ENCODE assay signal across 9 mouse cellular contexts in the genomic region with DNA sequence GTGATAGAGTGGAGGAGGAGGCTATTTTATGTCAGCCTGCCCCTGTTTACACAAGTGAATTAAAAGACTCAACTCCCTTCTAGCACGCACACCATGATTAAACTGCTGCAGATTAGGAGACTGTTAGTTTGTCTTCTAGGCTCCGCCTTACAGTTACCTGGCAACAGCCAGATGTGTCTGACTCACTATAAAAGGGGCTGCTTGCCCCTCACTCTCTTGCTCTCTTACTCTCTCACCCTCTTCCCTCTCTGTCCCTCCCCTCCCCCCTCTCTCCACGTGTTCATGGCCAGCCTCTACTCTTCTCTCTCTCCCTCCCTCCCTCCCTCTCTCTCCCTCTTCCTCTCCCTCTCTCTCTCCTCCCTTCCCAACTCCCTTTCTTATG.
DNase-seq lines count a peak whose midpoint lies in the region; ATAC-seq and TF ChIP-seq lines count a peak whose summit lies in the region.
"Had no signal": no experiment of that assay in that cellular context is flagged by ENCODE, and none has a peak within 500 bp of the region (broad histone marks: within the 10 kb centered on the region; RNA-seq: fewer than 3 reads in every experiment).

No protein-coding gene starts in this region.

- H3K4me3 ChIP-seq in kidney, embryonic 15.5 days (replicated peaks): no peak overlapping the region
- H3K4me3 ChIP-seq in kidney, adult 2 months (ENCODE audit: insufficient read depth, low read depth, low read length): no peak overlapping the region
- H3K4me3 ChIP-seq in embryonic facial prominence, embryonic 14.5 days (ENCODE audit: low read depth, low read length): no peak overlapping the region
- no peak overlapping the region for H3K4me3 ChIP-seq in hindbrain, postnatal 0 days (ENCODE audit: low read length)
- H3K4me3 ChIP-seq in neural tube, embryonic 14.5 days (ENCODE audit: low read depth, low read length): no peak overlapping the region
- H3K4me3 ChIP-seq in liver, embryonic 12.5 days: no peak overlapping the region

- H3K27me3 ChIP-seq in kidney, embryonic 15.5 days: peaks cover 11% of the 10 kb centered on the region
- no peaks in the 10 kb centered on the region; the same call in 1 of the 2 replicates for H3K27me3 ChIP-seq in kidney, adult 2 months (replicated peaks; ENCODE audit: control insufficient read depth, insufficient read depth, low read length)
- no peaks in the 10 kb centered on the region for H3K27me3 ChIP-seq in embryonic facial prominence, embryonic 14.5 days (replicated peaks; ENCODE audit: control insufficient read depth, insufficient read depth, low read length)
- no peaks in the 10 kb centered on the region for H3K27me3 ChIP-seq in hindbrain, postnatal 0 days (ENCODE audit: insufficient read depth, low read length)
- no peaks in the 10 kb centered on the region for H3K27me3 ChIP-seq in neural tube, embryonic 14.5 days (ENCODE audit: control insufficient read depth, insufficient read depth, low read length)
- peaks cover 23% of the 10 kb centered on the region; the same call in 1 of the 2 replicates for H3K27me3 ChIP-seq in liver, embryonic 12.5 days (replicated peaks)

- 23% methylated on average over 3 of the region's 3 CpGs for WGBS in kidney, embryonic 15.5 days
- WGBS in kidney, adult 2 months: 49% methylated on average over 3 of the region's 3 CpGs
- WGBS in embryonic facial prominence, embryonic 14.5 days: 23% methylated on average over 3 of the region's 3 CpGs
- 19% methylated on average over 3 of the region's 3 CpGs for WGBS in hindbrain, postnatal 0 days
- WGBS in neural tube, embryonic 14.5 days: 17% methylated on average over 3 of the region's 3 CpGs
- WGBS in liver, embryonic 12.5 days (ENCODE audit: insufficient replicate concordance): 33% methylated on average over 3 of the region's 3 CpGs

- no peak for DNase-seq in kidney, adult 2 months
- peak; percentile 26 for DNase-seq in embryonic facial prominence, embryonic 14.5 days (ENCODE audit: low spot score)
- peak; percentile 39 for DNase-seq in hindbrain, postnatal 0 days (ENCODE audit: low spot score)
- no peak for DNase-seq in right cerebral cortex, adult 18-20 months
- DNase-seq in right cerebral cortex, postnatal 25 days: no peak

- no peaks in the 10 kb centered on the region for H3K9me3 ChIP-seq in kidney, embryonic 15.5 days (replicated peaks)
- no peaks in the 10 kb centered on the region for H3K9me3 ChIP-seq in embryonic facial prominence, embryonic 14.5 days (ENCODE audit: control insufficient read depth, low read length)
- no peaks in the 10 kb centered on the region for H3K9me3 ChIP-seq in hindbrain, postnatal 0 days (ENCODE audit: low read length)
- no peaks in the 10 kb centered on the region for H3K9me3 ChIP-seq in neural tube, embryonic 14.5 days (ENCODE audit: control insufficient read depth, low read length)
- H3K9me3 ChIP-seq in liver, embryonic 12.5 days (replicated peaks): no peaks in the 10 kb centered on the region

- no peak overlapping the region for H3K4me2 ChIP-seq in kidney, embryonic 15.5 days
- no peak overlapping the region for H3K4me2 ChIP-seq in embryonic facial prominence, embryonic 14.5 days (ENCODE audit: low read depth, low read length)
- no peak overlapping the region for H3K4me2 ChIP-seq in hindbrain, postnatal 0 days (ENCODE audit: low read depth, low read length)
- no peak overlapping the region for H3K4me2 ChIP-seq in neural tube, embryonic 14.5 days (ENCODE audit: low read depth, low read length)
- H3K4me2 ChIP-seq in liver, embryonic 12.5 days: no peak overlapping the region
- H3K4me2 ChIP-seq: liver, embryonic 11.5 days had no signal

- ATAC-seq in kidney, embryonic 15.5 days (replicated peaks; ENCODE audit: low FRiP score): peak; percentile 56
- no peak for ATAC-seq in embryonic facial prominence, embryonic 14.5 days (ENCODE audit: low read depth)
- peak; percentile 58 for ATAC-seq in hindbrain, postnatal 0 days
- 0 out of 2 replicates have a peak, but pooled peaks have one; percentile 28 for ATAC-seq in neural tube, embryonic 14.5 days (ENCODE audit: low read depth)
- no peak for ATAC-seq in liver, embryonic 12.5 days

- H3K27ac ChIP-seq in kidney, embryonic 15.5 days: no peak overlapping the region
- H3K27ac ChIP-seq in kidney, adult 2 months (ENCODE audit: insufficient read depth, low read depth, low read length): no peak overlapping the region
- no peak overlapping the region for H3K27ac ChIP-seq in embryonic facial prominence, embryonic 14.5 days (replicated peaks; ENCODE audit: low read depth, low read length)
- no peak overlapping the region for H3K27ac ChIP-seq in hindbrain, postnatal 0 days
- no peak overlapping the region for H3K27ac ChIP-seq in neural tube, embryonic 14.5 days (ENCODE audit: low read depth, low read length)
- H3K27ac ChIP-seq in liver, embryonic 12.5 days: no peak overlapping the region

- H3K36me3 ChIP-seq in kidney, embryonic 15.5 days: no peaks in the 10 kb centered on the region
- no peaks in the 10 kb centered on the region for H3K36me3 ChIP-seq in kidney, adult 2 months (ENCODE audit: control insufficient read depth, insufficient read depth, low read length)
- H3K36me3 ChIP-seq in embryonic facial prominence, embryonic 14.5 days (ENCODE audit: control insufficient read depth, insufficient read depth, low read length): no peaks in the 10 kb centered on the region
- H3K36me3 ChIP-seq in hindbrain, postnatal 0 days (ENCODE audit: insufficient read depth, low read length): no peaks in the 10 kb centered on the region
- no peaks in the 10 kb centered on the region for H3K36me3 ChIP-seq in neural tube, embryonic 14.5 days (ENCODE audit: control insufficient read depth, insufficient read depth, low read length)
- no peaks in the 10 kb centered on the region for H3K36me3 ChIP-seq in liver, embryonic 12.5 days

- peaks cover 27% of the 10 kb centered on the region for H3K4me1 ChIP-seq in kidney, embryonic 15.5 days
- H3K4me1 ChIP-seq in kidney, adult 2 months (ENCODE audit: control insufficient read depth, insufficient read depth, low read length): no peaks in the 10 kb centered on the region; the same call in 1 of the 2 replicates
- H3K4me1 ChIP-seq in embryonic facial prominence, embryonic 14.5 days (ENCODE audit: control insufficient read depth, insufficient read depth, low read length): peaks cover 17% of the 10 kb centered on the region; the same call in 1 of the 2 replicates
- H3K4me1 ChIP-seq in hindbrain, postnatal 0 days (ENCODE audit: insufficient read depth, low read length): peaks cover 5% of the 10 kb centered on the region; the same call in 1 of the 2 replicates
- peaks cover 8% of the 10 kb centered on the region; the same call in 1 of the 2 replicates for H3K4me1 ChIP-seq in neural tube, embryonic 14.5 days (ENCODE audit: control insufficient read depth, insufficient read depth, low read length)
- peaks cover 16% of the 10 kb centered on the region for H3K4me1 ChIP-seq in liver, embryonic 12.5 days

- no peak for TF ChIP-seq CTCF in kidney, adult 2 months (conservative IDR thresholded peaks at IDR 0.05; ENCODE audit: insufficient read depth, insufficient read length, low read depth, low read length)
- no peak for TF ChIP-seq CTCF in hindbrain, postnatal 0 days (IDR thresholded peaks at IDR 0.05; ENCODE audit: low read depth)

- no peak overlapping the region for H3K9ac ChIP-seq in kidney, embryonic 15.5 days
- H3K9ac ChIP-seq in embryonic facial prominence, embryonic 14.5 days (ENCODE audit: low read depth, low read length): no peak overlapping the region
- H3K9ac ChIP-seq in hindbrain, postnatal 0 days (replicated peaks; ENCODE audit: low read length): no peak overlapping the region
- H3K9ac ChIP-seq in neural tube, embryonic 14.5 days (replicated peaks; ENCODE audit: low read depth, low read length): 0 out of 2 replicates have a peak overlapping the region, but pooled peaks have one; percentile 12
- no peak overlapping the region for H3K9ac ChIP-seq in liver, embryonic 12.5 days

- no peak for TF ChIP-seq POLR2A in kidney, adult 2 months (IDR thresholded peaks at IDR 0.05; ENCODE audit: low read depth, low read length)

Comparison
In these comparisons a context has a peak if more than half of its experiments do, and no peak if none do; other contexts are left out.
1. ATAC-seq: peak in kidney, embryonic 15.5 days (single experiment), hindbrain, postnatal 0 days (single experiment) and neural tube, embryonic 14.5 days (single experiment); none in embryonic facial prominence, embryonic 14.5 days (single experiment) and liver, embryonic 12.5 days (single experiment).
2. DNase-seq: peak in embryonic facial prominence, embryonic 14.5 days (single experiment) and hindbrain, postnatal 0 days (single experiment); none in kidney, adult 2 months (single experiment), right cerebral cortex, adult 18-20 months (single experiment) and right cerebral cortex, postnatal 25 days (single experiment).